Mouse (Mus musculus) spleen, adult 2 months (tissue): Measurements from ENCODE around the gene Usp2.

ENCODE experiments used
- CTCF ChIP-seq: fragments of 200-500 bp; IDR thresholded peaks from 2 replicates; pipeline ENCODE4 v1.5.1; 2011; ENCODE audit warnings: mild to moderate bottlenecking, inconsistent platforms; ENCODE audit not compliant: insufficient read depth, insufficient read length, insufficient replicate concordance; ENCODE audit errors: extremely low read depth
- POLR2A ChIP-seq: fragments of 200-500 bp; IDR thresholded peaks from 2 replicates; pipeline ENCODE4 v1.6.1; 2011; ENCODE audit warnings: low read depth, low read length, inconsistent platforms

GRCm38 (mm10) chr9:44065177-44065576, 1.6 kb upstream of the Usp2 start:
- TF ChIP-seq CTCF (no peak), POLR2A (no peak)
